Mouse (Mus musculus) cerebellum, postnatal 36 days (tissue): Measurements from ENCODE around the gene Gm20388.
A peak's percentile ranks its signal among the peaks of the same experiment; 100 is the strongest.

Experiments
- DNase-seq, 2 experiments: peaks; one replicate each; pipeline ENCODE4 v3.0.0; 2021 to 2022; ENCODE audit warnings: mixed read lengths in 2 of 2

The Gm20388 gene

DNA sequence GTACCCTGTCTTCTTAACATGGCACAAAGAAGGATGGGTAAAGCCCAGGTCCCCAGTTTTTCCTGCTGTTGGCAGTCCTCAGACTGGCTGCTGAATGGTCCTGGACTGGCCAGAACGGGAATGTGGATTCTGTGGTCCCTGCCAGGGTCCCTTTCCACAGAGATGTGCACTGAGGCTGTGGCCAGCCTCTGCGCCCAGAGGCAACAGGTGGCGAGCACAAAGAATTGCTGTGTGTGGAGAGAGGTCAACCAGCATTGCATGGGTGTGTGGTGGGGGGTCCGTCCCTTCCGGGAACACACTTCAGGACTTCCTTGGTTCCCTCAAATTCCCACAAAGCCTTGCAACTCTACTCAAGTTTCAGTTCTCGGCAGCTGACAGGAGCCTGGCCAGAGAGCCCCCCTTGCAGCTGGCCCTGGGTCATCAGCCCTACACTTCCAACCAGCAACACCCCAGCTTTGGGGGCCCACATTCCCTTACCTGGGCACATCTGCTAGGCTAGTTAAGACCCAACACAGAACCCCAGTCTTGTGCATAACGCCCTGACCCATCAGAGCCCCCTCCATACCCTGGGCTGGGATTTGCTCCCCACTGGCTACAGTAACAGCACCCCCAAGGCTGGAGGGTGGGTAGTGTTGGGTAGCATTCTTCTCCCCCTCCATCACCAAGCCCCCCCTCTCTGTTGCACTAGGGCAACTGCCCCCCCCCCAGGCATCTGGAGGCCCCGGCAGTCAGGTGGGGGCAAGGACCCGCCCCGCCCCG is 2938.7 kb downstream of the Gm20388 start:
- DNase-seq = no peak

DNA sequence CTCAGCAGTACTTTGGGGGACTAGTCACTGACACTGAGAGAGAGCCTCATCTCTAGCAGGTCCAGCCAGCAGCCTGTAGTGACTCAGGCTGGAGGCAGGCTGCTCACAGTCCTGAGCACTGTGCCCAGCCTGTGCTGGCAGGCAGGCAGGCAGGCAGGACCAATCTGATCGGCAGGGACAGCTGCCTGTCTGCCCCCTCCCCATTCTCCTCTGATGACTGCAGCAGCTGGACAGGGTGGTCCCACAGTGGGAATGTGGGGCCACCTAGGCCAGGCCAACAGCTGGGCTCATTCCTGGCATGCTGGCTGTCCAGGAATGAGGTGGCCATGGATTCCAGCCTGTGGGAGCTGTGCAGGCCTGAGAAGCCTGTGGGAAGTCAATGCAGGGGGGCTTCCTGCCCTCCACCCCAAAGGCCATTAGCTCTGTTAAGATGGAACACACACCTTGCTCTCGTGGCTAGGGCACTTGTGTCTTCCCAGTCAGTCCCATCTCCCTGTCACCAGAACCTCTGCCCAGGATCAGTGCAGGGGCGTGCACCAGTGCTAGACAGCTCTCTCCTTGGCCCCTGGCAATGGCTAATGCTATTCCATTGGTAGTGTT is 2940.1 kb downstream of the Gm20388 start:
- peak in 1 of 2 experiments; percentile 43 for DNase-seq

DNA sequence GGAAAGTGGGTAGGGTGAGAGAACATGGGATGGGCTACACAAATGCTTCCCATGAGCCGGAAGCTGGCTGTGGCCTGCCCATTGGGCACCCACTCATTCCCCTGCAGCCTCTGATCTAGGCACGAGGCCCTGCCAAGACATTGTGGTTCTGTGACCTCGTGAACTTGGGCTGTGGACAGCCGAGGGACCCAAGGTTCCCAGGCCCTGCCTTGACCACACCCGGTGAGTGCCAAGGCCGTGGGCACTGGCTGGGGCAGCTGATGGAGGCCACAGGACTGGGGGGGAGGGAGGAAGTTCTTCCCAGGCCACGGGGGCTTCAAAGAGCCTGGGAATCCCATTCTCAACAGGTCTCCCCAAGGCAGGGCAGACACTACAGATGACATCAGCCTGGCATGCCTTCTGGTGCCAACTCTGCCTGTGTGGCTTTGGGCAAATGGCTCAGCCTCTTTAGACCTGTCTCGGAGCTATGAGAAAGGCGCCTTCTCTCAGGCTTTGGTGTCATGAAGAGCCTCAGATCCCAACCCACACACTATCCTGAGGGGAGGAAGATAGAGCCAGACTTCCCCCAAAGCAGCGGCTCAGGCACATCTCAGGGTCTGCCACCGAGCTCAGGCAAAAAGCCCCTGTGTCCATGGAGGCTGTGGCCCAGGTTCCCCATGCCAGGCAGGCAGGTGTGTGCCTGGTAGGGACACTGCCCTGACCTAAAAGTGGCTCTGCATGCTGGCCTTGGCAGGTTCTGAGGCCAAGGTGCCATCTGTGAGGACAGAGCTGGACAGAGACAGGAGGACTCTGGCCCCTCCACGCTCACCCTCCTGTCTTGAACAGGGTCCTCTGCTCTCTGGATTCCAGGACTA is 2941.3 kb downstream of the Gm20388 start:
- peak; percentile 92 for DNase-seq

DNA sequence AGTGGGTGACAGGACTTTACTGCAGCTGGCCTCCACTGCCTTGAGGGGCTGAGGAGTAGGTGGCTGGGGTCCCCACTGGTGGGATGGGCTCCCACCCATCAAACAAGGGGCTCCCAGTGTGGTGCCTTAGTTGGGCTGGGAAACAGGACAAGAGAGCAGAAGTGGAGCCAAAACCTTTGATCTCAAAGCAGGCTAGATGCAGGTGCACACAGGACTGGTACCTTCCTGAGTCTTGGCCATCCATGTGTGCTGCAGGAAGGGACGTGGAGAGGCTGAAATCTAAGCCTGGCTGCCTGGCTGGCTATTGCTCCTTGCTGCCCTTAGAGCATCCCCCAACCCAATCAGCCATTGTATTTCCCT is 2941.9 kb downstream of the Gm20388 start:
- DNase-seq = no peak

DNA sequence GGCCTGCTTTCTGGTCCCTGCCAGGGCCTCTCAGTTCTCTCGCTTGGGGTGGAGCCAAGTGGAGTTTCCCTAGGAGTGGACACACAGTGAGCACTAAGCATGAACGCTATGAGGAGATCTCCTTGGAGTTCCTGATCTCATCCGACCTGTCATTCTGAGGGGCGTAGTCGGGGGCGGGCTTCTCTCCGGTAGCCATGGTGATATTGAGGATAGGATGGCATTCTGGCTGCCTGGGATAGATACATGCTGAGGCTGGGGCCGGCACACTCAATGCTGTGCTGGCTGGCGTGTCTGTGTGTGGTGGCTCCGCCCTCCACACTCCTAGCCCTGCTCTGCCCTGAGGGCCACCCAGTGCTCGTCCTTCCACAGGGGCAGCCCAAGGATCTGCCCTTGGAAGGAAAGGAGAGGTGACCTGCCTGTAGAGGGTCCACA is 2942.7 kb downstream of the Gm20388 start:
- peak; percentile 75 to 82 for DNase-seq

DNA sequence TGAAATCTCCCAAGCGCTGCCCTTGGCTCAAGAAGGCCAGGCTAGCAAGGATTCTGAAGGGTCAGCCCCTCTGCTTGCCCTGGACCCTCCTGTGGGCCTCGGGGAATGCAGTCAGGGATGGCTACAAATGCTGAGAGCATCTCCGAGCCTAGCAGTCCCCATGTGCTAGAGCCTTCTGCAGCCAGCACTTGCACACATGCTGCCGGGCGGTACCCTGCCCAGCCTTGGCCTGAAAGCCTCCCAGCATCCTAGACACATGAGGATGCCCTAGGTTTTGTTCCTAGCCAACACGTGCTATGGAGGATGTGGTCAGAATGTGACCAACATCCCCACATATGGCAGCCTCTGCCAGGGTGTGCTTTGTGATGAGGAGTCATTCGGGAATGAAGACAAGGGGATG is 2943.7 kb downstream of the Gm20388 start:
- DNase-seq = peak in 1 of 2 experiments; percentile 28

DNA sequence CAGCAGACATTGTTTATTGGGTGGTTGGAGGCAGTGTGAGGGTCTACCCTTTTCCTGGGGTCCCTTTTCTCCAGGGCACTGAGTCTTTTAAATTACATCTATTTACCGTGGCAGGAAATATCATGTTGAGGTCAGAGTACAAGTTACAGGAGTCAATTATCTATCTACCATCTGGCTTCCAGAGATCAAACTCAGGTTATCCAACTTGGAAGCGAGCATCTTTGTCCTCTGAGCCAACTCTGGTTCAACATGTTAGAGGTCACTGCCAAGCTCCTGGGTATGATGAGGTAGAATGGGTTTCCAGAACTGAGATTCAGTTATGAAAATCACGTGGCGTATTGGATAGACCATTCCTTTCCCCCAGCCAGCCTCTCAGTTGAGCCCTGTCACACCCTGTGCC is 2944.5 kb downstream of the Gm20388 start:
- no peak for DNase-seq

DNA sequence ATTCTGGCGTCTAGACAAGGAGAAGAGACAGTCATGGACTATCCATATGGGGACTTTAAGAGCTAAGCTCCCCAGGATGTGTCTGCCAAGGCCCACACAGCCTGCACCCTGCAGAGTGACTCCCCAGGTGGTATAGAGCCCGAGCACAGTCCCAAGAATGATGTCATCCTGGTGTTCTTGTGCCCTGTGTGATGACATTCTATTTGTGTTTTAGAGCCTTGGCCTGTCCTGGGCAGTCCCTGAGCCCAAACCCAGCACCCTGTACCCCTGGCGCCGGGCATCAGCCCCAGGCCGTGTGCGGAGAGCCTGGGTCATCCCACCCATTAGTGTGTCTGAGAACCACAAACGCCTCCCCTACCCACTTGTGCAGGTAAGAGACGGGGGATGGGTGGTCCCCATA is 2945.6 kb downstream of the Gm20388 start:
- no peak for DNase-seq

DNA sequence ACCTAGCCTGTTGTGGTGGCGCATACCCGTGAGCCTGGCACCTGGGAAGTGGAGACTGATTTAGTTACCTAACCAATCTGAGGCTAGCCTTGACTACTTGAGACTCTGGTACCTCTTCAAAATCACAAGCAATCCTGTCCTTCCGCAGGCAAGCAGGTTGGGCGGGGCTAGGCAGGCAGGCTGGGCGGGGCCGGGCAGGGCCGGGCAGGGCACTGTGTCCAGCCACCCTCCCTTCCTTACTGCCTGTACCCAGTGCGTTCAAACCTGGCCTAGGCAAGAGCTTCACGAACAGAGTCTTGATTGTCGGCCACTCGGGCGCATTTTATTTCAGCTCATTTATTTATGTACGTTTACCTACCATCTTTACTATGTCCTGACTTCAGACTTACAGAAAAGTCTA is 2949.2 kb downstream of the Gm20388 start:
- DNase-seq = no peak

DNA sequence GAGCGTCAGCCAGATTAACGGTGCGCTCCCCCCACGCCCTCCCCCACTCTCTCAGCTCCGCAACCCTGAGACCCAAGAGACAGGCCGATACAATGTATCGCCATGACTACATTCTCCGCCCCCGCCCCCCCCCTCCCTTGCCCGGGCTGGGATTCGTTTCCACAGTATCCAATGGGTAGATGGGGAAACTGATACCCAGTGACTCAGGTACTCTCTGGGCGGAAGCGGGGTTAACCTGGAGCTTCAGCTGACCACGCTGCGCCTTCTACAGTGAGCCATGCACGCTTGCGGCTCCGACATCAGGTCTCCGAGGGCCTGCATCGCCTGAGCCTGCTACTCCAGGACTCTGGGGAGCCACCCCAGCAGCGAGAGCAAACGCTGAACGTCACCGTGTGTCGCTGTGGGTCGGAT is 2954.1 kb downstream of the Gm20388 start:
- no peak for DNase-seq

DNA sequence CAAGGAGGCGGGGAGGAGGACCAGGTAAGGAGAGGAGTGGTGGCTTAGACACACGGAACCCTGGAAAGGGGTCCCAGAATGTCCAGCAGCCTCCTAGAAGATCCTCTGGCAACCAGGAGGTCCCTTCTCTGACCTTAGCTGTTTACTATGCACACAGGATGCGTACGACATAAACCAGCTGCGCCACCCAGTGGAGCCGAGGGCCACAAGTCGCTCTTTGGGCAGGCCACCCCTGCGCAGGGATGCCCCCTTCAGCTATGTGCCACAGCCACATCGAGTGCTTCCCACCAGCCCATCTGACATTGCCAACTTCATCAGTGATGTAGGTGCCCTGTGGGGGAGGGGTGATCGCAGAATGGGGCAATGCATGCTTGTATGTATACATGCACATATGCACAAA is 2954.8 kb downstream of the Gm20388 start:
- DNase-seq = peak in 1 of 2 experiments; percentile 45

DNA sequence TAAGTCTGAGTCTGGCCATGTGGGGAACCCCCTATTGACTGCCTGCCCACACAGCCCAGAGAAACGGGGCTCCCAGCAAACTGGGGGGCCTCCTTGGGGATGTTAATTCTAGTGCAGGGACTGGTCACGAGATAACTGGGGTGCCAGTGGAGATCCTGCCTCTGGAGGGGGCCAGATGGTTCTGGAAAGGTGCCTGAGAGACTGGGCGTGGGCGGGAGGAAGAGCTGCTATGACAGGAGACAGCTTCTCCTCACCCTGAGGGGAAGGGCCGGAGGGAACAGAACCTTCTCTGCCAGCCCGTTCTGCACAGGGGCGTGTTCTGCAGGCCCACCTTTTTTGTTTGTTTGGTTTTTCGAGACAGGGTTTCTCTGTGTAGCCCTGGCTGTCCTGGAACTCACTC is 2955.6 kb downstream of the Gm20388 start:
- DNase-seq = peak in 1 of 2 experiments; percentile 33

DNA sequence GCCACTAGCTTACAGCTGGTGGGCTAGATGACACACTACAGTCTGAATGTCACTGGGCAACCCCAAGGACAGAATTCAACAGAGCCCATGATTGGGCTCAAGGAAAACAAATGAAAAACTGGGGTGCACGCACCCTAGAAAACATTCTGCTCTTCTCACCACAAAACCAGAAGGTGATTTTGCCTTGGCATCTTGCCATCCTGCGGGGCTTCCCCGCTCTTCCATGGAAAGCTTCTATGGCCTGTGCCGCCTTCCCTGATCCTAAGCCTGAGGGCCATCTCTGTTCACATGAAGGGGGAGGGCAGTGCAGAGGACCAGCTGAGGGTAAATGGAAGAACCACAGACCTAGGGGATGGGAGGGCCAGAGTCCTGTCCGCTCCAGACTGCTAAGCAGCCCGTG is 2957.3 kb downstream of the Gm20388 start:
- no peak for DNase-seq

DNA sequence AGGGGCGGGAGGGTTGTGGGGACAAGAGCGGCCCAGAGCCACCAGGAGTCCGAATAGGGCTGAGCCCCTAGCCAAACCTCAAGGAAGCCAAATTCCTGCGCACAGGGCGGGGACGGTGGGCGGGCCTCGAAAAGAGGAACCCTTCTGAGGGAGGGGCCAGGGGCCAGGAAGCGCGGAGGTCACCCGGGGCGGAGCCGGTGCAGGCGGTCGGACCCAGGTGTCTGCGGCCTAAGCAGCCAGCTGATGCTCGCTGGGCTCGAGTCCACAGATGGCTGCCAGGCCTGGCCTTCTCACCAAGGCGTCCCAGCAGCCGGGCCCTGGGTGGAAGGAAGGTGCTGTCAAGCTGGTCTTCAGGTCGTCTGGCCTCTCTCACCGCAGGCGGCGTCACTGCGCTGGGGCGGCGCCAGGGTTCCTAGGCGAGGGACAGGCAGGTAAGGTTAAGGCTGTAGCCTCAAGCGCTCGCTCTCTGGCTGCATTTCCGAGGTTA is 2959.8 kb downstream of the Gm20388 start:
- DNase-seq = peak; percentile 59 to 68

DNA sequence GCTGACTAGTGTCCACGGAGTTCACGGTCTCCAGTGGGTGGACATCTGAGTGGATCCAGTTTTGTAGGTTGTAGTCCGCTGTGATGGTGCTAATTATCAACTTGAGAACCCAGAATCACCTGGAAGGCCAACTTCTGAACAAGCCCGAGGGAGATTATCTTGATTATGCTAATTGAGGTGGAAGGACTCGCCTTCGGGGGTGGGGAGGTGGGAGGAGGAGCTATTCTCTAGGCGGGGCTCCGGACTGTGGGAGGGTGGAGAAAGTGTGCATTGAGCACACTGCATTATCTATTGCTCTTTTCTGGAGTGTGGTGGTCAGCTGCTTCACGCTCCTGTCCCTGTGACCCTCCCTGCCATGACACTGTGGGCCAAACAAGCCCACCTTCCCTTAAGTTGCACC is 2961.0 kb downstream of the Gm20388 start:
- DNase-seq = no peak

DNA sequence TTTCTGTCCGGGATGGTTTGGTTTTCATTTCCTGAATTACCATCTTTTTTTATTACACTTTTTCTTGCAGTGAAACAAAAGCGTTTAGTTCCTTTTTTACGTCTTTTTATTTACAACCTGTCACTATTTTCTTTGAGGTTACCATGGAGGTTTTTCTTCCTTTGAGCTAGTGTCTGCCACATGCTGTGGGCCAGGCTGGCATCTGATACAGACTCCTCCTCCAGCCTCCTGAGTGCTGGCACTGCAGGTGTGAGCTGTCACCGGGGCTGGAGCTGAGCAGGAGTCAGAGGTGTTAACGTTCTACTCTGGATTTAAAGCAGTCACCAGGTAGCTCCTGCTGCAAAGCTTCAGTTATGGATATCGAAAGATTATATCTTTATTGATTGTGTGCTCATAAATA is 2962.5 kb downstream of the Gm20388 start:
- peak; percentile 65 to 75 for DNase-seq

DNA sequence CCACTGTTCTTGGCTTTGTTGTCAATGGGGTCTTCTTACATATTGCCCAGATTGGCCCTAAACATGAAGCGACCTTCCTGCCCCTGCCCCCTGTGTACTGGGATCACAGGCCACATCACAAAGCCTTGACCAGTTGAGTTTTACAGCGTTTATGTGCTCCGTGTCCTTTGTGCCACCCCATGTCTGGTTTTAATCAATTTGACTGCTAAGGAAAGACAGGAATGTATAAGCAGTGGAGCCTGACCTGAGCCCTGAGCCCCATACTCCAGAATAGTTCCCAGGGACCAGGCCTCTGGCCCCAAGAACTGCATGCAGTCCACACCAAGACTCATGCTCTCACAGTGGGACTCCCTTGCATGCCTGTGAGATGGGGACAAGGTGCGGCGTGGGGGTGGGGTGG is 2964.5 kb downstream of the Gm20388 start:
- no peak for DNase-seq

DNA sequence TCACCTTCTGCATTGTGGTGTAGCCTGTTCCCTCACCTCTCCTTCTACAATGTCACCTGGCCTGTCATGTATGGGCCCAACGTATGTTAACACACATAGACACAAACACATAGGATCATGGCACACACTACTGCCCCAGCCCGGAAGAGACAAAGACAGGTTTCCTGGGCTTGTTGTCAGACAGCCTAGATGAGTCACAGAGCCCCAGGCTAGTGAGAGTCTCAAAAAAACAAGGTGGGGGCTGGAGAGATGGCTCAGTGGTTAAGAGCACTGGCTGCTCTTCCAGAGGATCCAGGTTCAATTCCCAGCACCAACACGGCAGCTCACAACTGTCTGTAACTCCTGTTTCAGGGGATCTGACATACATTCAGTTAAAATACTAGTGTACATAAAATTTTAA is 2967.6 kb downstream of the Gm20388 start:
- DNase-seq = no peak

DNA sequence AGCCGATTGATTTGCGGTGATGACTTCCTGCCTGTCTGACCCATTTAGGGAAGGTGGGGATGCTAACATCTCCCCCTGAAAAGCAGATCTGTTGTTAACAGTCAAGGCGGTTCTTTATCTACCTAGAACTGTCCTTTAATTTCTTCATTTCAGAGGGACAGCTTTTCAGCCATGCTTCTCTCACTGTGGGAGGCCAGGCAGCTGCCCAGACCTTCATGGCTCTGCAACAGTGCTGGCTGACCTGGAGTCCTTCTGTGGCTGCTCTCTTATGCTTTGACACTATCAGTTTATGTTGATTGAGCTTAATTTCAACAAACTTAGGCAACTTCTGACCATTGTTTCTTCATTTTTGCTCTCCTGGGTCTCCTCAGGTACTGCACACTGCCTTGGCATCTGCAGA is 2969.7 kb downstream of the Gm20388 start:
- peak; percentile 59 to 63 for DNase-seq

DNA sequence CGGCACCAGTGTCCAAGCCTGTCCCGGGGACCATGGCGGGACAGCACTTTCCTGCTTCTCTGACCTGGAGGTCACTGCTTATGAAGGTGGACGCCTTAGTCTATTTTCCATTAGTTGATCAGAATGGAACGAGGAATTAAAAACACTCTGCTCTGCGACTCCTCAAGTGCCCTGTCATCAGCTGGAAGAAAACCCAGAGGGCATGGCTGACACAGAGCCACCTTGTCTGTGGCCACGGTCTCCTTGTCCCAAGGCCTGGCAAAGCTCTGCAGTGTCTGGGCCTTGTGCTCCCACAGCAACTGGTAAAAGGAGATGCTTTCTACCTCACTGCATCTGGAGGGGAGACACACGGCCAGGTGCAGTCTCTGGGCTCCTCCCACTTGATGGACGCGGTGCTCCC is 2973.0 kb downstream of the Gm20388 start:
- DNase-seq = no peak

DNA sequence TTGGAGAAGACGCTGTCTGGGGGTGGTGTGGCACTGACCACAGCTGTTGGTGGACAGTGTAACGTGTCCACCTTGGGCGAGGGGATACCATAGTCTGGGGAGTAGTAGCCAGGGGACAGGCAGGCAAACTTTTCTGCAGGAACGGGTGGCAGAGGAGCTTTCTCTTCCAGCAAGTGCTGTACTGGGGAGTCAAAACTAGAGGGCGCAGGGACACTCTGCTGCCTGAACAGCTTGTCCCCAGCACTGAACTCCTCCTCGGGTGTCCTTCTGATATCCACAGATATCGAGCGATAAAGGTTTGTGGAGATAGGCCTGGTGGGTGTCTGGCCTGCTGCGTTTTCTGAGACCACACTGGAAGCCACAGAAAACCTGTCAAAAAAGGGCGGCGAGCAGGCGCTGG is 2980.8 kb downstream of the Gm20388 start:
- DNase-seq = no peak

DNA sequence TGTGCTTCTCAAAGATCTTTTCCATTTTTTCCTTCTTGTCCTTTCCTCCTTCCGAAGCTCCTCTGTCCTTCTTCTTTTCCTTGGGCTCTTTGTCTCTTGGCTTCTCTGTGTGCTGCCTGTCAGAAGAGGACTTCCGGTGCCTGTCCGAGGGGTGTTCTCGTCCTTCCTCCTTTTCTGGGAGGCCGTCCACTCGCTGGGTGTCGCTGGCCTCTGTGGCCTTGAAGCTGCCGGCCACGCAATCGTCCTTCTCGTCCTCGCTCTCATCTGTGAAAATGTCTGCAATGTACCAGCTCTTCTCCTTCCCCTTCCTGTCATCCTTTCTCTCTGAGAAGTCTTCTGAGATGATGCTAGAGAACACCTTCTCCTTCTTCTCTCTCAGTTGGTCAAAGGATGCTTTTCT is 2982.8 kb downstream of the Gm20388 start:
- no peak for DNase-seq

DNA sequence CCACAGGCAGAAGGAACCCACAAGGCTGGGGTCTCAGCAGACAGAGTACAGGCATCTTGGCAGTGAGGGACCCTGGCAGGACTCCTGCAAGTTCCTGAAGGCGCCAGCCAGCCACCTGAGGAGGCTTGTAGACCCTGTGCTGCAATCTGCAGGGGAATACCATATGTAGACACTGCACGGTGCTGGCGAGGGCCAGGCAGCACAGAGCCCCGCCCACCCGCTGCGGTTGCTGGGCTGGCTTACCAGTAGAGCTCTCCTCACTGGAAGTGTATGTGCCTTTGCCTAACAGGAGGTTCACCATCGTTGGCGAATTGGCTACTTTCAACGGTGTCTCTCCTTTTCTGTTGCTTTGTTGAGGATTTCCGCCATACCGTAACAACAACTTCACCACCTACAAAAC is 2985.7 kb downstream of the Gm20388 start:
- DNase-seq = no peak

DNA sequence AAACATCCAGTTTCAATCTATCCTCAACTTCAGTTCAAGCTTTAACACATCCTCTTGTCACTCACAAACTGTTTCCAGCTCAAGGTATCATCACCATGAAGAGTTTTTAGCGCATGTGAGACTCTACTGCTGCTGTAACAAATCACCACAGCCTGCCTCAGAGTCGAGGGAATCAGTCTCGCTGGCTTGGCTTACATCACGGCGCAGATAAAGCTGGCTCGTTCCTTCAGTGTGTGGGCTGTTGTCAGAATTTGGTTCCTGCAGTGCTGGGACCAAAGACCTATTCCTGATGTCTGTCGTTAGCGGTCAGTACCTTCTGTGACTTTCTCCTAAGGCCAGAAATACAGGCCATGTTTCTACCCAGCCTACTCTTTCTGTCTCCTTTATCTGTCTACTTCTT is 2986.6 kb downstream of the Gm20388 start:
- no peak for DNase-seq
